In the genomic region with DNA sequence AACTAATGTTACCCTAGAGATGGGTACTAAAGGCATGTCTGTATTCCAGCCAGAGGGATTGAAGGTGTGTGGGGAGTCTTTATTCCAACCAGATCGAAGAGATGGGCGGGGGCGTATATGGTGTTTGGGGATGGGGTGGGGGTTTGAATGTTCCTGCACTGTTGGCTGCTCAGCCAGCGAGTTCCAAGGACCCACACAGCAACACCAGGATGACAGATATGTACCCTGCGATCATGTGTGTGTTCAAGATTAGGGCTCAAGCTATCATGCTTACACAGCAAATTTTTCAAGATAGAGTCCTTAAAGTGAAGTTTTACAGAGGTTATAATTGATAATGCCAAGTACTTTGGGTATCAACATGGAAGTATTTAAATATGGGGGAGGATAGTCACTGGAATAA, we compare ENCODE assay signal across 26 mouse cellular contexts.
DNase-seq lines count a peak whose midpoint lies in the region; ATAC-seq and TF ChIP-seq lines count a peak whose summit lies in the region.
"Had no signal": no experiment of that assay in that cellular context is flagged by ENCODE, and none has a peak within 500 bp of the region (broad histone marks: within the 10 kb centered on the region; RNA-seq: fewer than 3 reads in every experiment).

No protein-coding gene starts in this region.

- no peaks in the 10 kb centered on the region for H3K9me3 ChIP-seq in liver, embryonic 12.5 days (replicated peaks)
- no peaks in the 10 kb centered on the region for H3K9me3 ChIP-seq in liver, embryonic 15.5 days (replicated peaks)
- H3K9me3 ChIP-seq in midbrain, embryonic 14.5 days (ENCODE audit: control insufficient read depth, low read length): 0 out of 2 replicates have a peak, but pooled peaks cover 3% of the 10 kb centered on the region
- H3K9me3 ChIP-seq: forebrain, embryonic 13.5 days; heart, embryonic 15.5 days; hindbrain, embryonic 10.5 days; hindbrain, embryonic 13.5 days had no signal

- no peak overlapping the region for H3K4me2 ChIP-seq in liver, embryonic 12.5 days
- H3K4me2 ChIP-seq in liver, embryonic 15.5 days: no peak overlapping the region
- no peak overlapping the region for H3K4me2 ChIP-seq in midbrain, embryonic 14.5 days (ENCODE audit: low read length)
- H3K4me2 ChIP-seq: forebrain, embryonic 13.5 days; heart, embryonic 12.5 days; heart, embryonic 15.5 days; hindbrain, embryonic 13.5 days had no signal

- 71% methylated on average over 5 of the region's 5 CpGs for WGBS in liver, embryonic 12.5 days (ENCODE audit: insufficient replicate concordance)
- WGBS in liver, embryonic 15.5 days (ENCODE audit: insufficient replicate concordance): 63% methylated on average over 5 of the region's 5 CpGs
- WGBS in midbrain, embryonic 14.5 days: 95% methylated on average over 5 of the region's 5 CpGs

- H3K27me3 ChIP-seq in liver, embryonic 12.5 days (replicated peaks): no peaks in the 10 kb centered on the region
- H3K27me3 ChIP-seq in liver, embryonic 15.5 days: no peaks in the 10 kb centered on the region
- H3K27me3 ChIP-seq in midbrain, embryonic 14.5 days (ENCODE audit: control insufficient read depth, insufficient read depth, low read length): no peaks in the 10 kb centered on the region
- H3K27me3 ChIP-seq: forebrain, embryonic 13.5 days; heart, embryonic 12.5 days; heart, embryonic 15.5 days; hindbrain, embryonic 13.5 days had no signal

- TF ChIP-seq CTCF in left cerebral cortex, adult 2 months (IDR thresholded peaks at IDR 0.05): no peak

- peaks cover 57% of the 10 kb centered on the region for H3K36me3 ChIP-seq in liver, embryonic 12.5 days
- peaks cover 40% of the 10 kb centered on the region for H3K36me3 ChIP-seq in liver, embryonic 15.5 days (replicated peaks)
- H3K36me3 ChIP-seq in midbrain, embryonic 14.5 days (ENCODE audit: control insufficient read depth, insufficient read depth, low read length): no peaks in the 10 kb centered on the region; the same call in 1 of the 2 replicates
- H3K36me3 ChIP-seq: heart, embryonic 15.5 days; hindbrain, embryonic 13.5 days had no signal

- intact Hi-C loops in left cerebral cortex, adult 2 months (cut with DNase I): no loop called here

- H3K27ac ChIP-seq in liver, embryonic 12.5 days: no peak overlapping the region
- no peak overlapping the region for H3K27ac ChIP-seq in liver, embryonic 15.5 days (replicated peaks)
- no peak overlapping the region for H3K27ac ChIP-seq in midbrain, embryonic 14.5 days (replicated peaks; ENCODE audit: low read depth, low read length)
- H3K27ac ChIP-seq in left cerebral cortex, adult 2 months: no peak overlapping the region
- H3K27ac ChIP-seq: forebrain, embryonic 10.5 days; forebrain, embryonic 13.5 days; gastrocnemius, adult 2 months; heart, embryonic 15.5 days; hindbrain, embryonic 10.5 days; hindbrain, embryonic 13.5 days; hindbrain, postnatal 0 days had no signal

- DNase-seq in c-Kit-positive CD71-positive TER-119-positive erythroid progenitor cells, embryonic 14.5 days (ENCODE audit: low spot score): peak; percentile 10
- no peak for DNase-seq in kidney, adult 9 months
- no peak for DNase-seq in ovary, postnatal 14 days (ENCODE audit: low spot score)
- DNase-seq in midbrain, embryonic 14.5 days: no peak
- no peak for DNase-seq in left cerebral cortex, adult 2 months (ENCODE audit: extremely low spot score in 1 of 2, low spot score in 2 of 2)
- DNase-seq: adrenal gland, adult 8-10 months; adrenal gland, postnatal 25 days; cerebellum, adult 18-20 months; cerebellum, adult 9-10 months; cerebellum, postnatal 14 days; forebrain, postnatal 0 days; gastrocnemius, adult 2 months; gastrocnemius, postnatal 14 days; heart, adult 11 months; heart, postnatal 10 days; heart, postnatal 36 days had no signal

- H3K9ac ChIP-seq in liver, embryonic 12.5 days: no peak overlapping the region
- H3K9ac ChIP-seq in liver, embryonic 15.5 days: no peak overlapping the region
- H3K9ac ChIP-seq in midbrain, embryonic 14.5 days (replicated peaks; ENCODE audit: low read length): no peak overlapping the region
- H3K9ac ChIP-seq: forebrain, embryonic 13.5 days; forebrain, postnatal 0 days; heart, embryonic 12.5 days; heart, embryonic 15.5 days; hindbrain, embryonic 13.5 days had no signal

- peak; percentile 79 for ATAC-seq in liver, embryonic 12.5 days
- peak; percentile 76 for ATAC-seq in liver, embryonic 15.5 days (ENCODE audit: insufficient read depth)
- 0 out of 2 replicates have a peak, but pooled peaks have one; percentile 41 for ATAC-seq in megakaryocyte-erythroid progenitor cell, adult 5-6 weeks (replicated peaks; ENCODE audit: low FRiP score, low TSS enrichment, poor library complexity, severe bottlenecking)
- ATAC-seq in midbrain, embryonic 14.5 days (ENCODE audit: low FRiP score, low TSS enrichment): no peak
- ATAC-seq: forebrain, embryonic 13.5 days; forebrain, postnatal 0 days; hindbrain, postnatal 0 days had no signal

- peaks cover 15% of the 10 kb centered on the region for H3K4me1 ChIP-seq in liver, embryonic 12.5 days
- peaks cover 4% of the 10 kb centered on the region for H3K4me1 ChIP-seq in liver, embryonic 15.5 days (replicated peaks)
- no peaks in the 10 kb centered on the region for H3K4me1 ChIP-seq in midbrain, embryonic 14.5 days (ENCODE audit: control insufficient read depth, insufficient read depth, low read length)
- H3K4me1 ChIP-seq: forebrain, embryonic 10.5 days; forebrain, embryonic 13.5 days; heart, embryonic 12.5 days; heart, embryonic 15.5 days; hindbrain, embryonic 10.5 days; hindbrain, embryonic 13.5 days had no signal

- H3K4me3 ChIP-seq in liver, embryonic 12.5 days: no peak overlapping the region
- H3K4me3 ChIP-seq in liver, embryonic 15.5 days (replicated peaks): no peak overlapping the region
- no peak overlapping the region for H3K4me3 ChIP-seq in midbrain, embryonic 14.5 days (replicated peaks; ENCODE audit: low read depth, low read length)
- no peak overlapping the region for H3K4me3 ChIP-seq in left cerebral cortex, adult 2 months
- H3K4me3 ChIP-seq: forebrain, embryonic 10.5 days; forebrain, embryonic 13.5 days; gastrocnemius, adult 2 months; heart, embryonic 12.5 days; heart, embryonic 15.5 days; hindbrain, embryonic 10.5 days; hindbrain, embryonic 13.5 days had no signal
